Mouse (Mus musculus) cerebellum, adult (tissue): ENCODE data around the gene Rsrc1.

Source experiments
- ATAC-seq: cut with Nextera tagmentation; 2 replicates; pipeline ENCODE4 v1.9.2; 2017; ENCODE audit warnings: mild to moderate bottlenecking, moderate library complexity, mixed read lengths; ENCODE audit not compliant: insufficient number of reproducible peaks, low FRiP score, low TSS enrichment

Rsrc1 gene

GRCm38 (mm10) chr3:66981101-66981661, at the start of gene Rsrc1:
Gene Rsrc1, plus strand, starts transcription at chr3:66981390.
- no peak for ATAC-seq

- ATAC-seq: no peak
Observed at GRCm38 (mm10) chr3:66939675-66940074, 41.5 kb upstream of the Rsrc1 start.

- ATAC-seq: no peak
Observed at GRCm38 (mm10) chr3:66955126-66955525, 26.1 kb upstream of the Rsrc1 start.

- no peak for ATAC-seq
Observed at GRCm38 (mm10) chr3:66959972-66960371, 21.2 kb upstream of the Rsrc1 start.

GRCm38 (mm10) chr3:66964884-66965283, 16.3 kb upstream of the Rsrc1 start:
- ATAC-seq: no peak

GRCm38 (mm10) chr3:66967508-66967907, 13.7 kb upstream of the Rsrc1 start:
- ATAC-seq: no peak

- ATAC-seq: no peak; the same call in 1 of the 2 replicates
Observed at GRCm38 (mm10) chr3:66970261-66970660, 10.9 kb upstream of the Rsrc1 start.

- ATAC-seq: no peak
Observed at GRCm38 (mm10) chr3:66970661-66971331, 10.4 kb upstream of the Rsrc1 start.

GRCm38 (mm10) chr3:66972191-66972950, 8.8 kb upstream of the Rsrc1 start:
- ATAC-seq: no peak

- ATAC-seq: no peak
Observed at GRCm38 (mm10) chr3:66973391-66973943, 7.7 kb upstream of the Rsrc1 start.

- ATAC-seq: no peak
Observed at GRCm38 (mm10) chr3:66974501-66974900, 6.7 kb upstream of the Rsrc1 start.

- ATAC-seq: no peak
Observed at GRCm38 (mm10) chr3:66976889-66977615, 4.1 kb upstream of the Rsrc1 start.

GRCm38 (mm10) chr3:66977811-66978456, 3.3 kb upstream of the Rsrc1 start:
- no peak for ATAC-seq

- no peak for ATAC-seq
Observed at GRCm38 (mm10) chr3:66978457-66979381, 2.5 kb upstream of the Rsrc1 start.

- ATAC-seq: no peak
Observed at GRCm38 (mm10) chr3:66979491-66979890, 1.7 kb upstream of the Rsrc1 start.

GRCm38 (mm10) chr3:66980111-66980975, 847 bp upstream of the Rsrc1 start:
- ATAC-seq: no peak

GRCm38 (mm10) chr3:66981706-66982105, 516 bp downstream of the Rsrc1 start, which contains the start of gene Shox2:
Gene Shox2, minus strand, starts transcription at chr3:66981771.
- no peak for ATAC-seq
